Mouse (Mus musculus) kidney, postnatal 4 days (tissue): Measurements from ENCODE around the gene Tsfm.
"Not testable (repeated sequence)": the region's sequence is repeated elsewhere in the genome, so short reads cannot be mapped to it uniquely, and the experiment has no call there.

Experiments
- DNase-seq, 2 experiments: peaks; one replicate each; pipeline ENCODE4 v3.0.0; 2021; ENCODE audit warnings: mixed read lengths in 2 of 2

Gene Tsfm

GRCm38 (mm10) chr10:127030336-127031296 is at the start of gene Tsfm:
Tsfm (minus strand) TSS chr10:127030840.
- DNase-seq: peak; percentile 96 to 97

- peak; percentile 53 to 66 for DNase-seq
Measured at GRCm38 (mm10) chr10:127079665-127080391, 49.2 kb upstream of the Tsfm start.

- DNase-seq: peak; percentile 69 to 70
Measured at GRCm38 (mm10) chr10:127078677-127079575, 48.3 kb upstream of the Tsfm start.

DNA sequence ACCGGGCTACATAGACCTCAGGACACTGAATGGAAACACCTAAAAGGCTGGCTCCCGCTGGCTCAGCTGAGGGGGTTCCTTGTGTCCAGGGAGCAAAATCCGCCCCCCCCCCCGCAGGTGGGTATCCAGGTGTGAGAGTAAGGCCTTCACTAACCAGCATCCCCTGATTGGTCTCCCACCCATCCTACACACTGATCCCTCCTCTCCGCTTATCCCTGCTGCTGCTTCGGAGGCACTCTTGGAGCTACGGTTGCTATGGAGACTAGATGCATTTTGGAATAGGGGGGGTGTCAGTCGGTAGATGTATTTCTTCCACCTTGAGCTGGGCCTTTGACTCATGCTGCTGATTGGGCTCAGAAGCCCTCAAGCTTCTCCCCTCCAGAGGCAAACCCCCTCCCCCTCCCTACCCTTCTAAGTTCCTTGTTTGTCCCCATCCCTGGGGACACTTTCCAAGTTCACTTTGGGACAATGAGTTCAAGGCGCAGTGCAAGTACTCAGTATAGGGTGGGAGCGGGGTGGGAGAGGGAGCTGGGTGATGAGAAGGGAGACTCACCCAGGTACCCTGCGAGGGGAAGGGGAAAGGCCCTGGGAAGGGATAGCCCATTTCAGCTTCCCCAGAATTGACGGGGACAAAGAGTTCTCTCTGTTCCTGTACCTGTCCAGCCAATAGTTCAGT is 47.5 kb upstream of the Tsfm start:
- DNase-seq: no peak

GRCm38 (mm10) chr10:127077515-127077914 is 46.9 kb upstream of the Tsfm start:
- DNase-seq: no peak

GRCm38 (mm10) chr10:127076082-127076481 is 45.4 kb upstream of the Tsfm start:
- no peak for DNase-seq

GRCm38 (mm10) chr10:127075651-127076050 is 45.0 kb upstream of the Tsfm start:
- no peak for DNase-seq

GRCm38 (mm10) chr10:127075080-127075479 is 44.4 kb upstream of the Tsfm start, which contains the start of gene Agap2:
Agap2 (plus strand) TSS chr10:127075284.
- no peak for DNase-seq

DNA sequence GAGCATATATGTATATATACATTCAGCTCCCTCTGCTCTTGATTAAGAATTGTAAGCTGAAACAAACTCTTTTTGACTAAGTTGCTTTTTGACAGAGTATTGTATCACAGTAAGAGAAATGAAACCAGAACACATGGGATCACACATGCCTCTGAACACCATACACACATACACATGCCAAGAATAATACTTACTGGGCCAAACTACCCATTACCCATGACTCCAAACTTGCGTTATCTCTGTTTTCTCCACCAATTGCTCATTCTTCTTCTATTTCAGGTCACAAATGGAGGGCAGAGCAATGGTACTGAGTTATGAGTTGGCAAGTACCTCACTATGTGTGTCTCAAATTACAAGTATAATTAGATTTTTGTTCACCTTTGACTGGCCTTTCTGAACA is 43.3 kb upstream of the Tsfm start:
- no peak for DNase-seq

GRCm38 (mm10) chr10:127072969-127073368 is 42.3 kb upstream of the Tsfm start:
- DNase-seq: not testable (repeated sequence)

GRCm38 (mm10) chr10:127072270-127072669 is 41.6 kb upstream of the Tsfm start:
- not testable (repeated sequence) for DNase-seq

DNA sequence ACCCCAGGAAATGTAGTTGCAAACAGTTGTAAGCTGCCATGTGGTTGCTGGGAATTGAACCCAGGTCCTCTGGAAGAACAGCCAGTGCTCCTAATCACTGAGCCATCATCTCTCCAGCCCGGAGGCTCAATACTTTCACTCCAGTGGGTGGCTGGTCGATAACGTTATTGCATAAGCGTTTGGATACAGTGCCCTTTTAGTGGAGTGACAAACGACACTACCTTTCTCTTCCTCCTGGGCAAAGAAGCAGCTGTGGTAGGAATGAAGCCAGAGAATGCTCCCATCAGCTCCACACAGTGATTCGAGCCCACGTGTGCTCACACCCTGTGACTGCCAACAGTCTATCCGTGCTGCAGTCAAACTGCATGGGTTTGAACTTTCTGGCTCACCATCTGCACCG is 40.6 kb upstream of the Tsfm start:
- no peak for DNase-seq

DNA sequence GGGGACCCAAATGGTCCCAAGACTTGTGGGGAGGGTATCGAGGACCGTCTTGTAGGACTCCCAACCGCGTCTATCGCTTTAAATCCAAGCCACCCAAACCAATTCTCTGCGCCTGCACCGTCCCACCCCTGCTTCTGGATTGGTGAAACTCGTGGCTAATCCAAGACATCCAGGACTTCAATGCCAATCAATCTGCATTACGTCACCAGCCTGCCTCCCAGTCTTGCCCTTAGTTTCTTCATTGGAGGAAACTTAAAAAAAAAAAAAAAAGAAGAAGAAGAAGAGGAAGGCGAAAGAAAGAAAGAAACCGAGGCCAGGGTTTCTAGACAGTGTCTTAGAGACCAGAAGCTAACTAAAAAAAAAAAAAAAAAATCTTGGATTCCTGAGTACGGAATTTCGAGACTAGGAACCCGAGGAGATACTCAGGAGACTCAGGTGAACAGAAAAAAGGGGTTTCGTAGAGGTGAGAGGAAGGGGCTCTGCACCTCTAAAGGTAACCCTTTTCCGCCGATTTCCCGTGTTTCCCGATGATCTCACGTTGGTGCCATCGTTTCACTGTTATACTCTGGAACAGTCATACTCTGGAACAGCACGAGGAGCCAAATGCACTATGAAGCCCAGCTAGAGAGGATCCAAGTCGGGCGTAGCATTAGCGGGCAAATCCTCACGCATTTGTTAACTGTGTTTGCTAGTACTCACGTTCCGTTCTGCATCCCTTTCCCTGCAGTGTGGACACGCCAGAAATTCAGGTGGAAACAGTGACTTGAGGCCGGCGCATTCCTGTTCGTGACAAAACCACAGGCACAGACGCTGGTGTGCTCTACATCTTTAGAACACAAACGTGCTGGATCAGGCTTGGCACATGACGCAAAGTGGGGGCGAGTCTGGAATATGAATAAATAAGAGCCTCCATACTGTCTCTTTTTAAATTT is 39.8 kb upstream of the Tsfm start, which contains the start of gene Tspan31:
Tspan31 (minus strand) TSS at position 75 of the 932 bp plus-strand sequence.
- peak; percentile 88 to 93 for DNase-seq

DNA sequence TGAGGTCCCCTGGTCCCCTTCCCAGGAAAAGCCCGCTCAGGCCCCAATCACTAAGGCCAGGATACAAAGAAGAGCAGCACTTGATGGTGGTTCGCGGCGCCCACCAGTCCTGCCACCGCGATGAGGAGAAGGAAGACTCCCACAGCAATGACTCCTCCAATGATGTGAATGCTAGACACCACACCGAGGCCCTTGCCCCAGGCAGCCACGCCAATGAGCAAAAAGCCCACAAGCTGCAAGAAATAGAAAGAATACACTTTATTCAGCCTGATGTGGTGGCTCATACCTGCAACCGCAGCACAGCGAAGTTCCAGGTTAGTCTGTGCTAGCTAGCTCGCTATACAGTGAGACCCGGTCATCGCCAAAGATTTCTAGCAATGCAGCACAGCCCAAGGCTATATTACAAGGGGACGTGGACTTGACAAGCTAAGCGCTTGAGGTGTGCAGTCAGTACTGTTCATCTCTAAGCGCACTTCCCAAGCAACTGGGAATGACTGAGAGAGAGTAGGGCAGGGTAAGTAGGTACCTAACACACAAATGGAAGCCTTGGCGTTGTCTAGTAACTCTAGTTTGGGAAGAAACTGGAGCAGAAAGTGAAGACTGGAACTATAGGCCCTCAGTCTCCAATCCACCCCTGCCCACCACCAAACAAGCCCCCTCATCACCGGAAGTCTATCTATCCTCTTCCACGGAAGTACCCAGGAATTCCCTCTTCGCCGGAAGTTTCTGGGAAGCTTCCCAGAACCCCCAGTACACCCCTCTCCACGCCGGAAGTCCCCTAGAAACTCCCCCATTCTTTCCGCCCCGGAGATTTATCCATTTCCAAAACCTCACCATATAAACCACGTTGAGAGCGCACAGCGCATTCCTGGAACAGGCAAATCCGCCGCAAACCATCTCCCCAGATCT is 38.9 kb upstream of the Tsfm start:
- DNase-seq: no peak

DNA sequence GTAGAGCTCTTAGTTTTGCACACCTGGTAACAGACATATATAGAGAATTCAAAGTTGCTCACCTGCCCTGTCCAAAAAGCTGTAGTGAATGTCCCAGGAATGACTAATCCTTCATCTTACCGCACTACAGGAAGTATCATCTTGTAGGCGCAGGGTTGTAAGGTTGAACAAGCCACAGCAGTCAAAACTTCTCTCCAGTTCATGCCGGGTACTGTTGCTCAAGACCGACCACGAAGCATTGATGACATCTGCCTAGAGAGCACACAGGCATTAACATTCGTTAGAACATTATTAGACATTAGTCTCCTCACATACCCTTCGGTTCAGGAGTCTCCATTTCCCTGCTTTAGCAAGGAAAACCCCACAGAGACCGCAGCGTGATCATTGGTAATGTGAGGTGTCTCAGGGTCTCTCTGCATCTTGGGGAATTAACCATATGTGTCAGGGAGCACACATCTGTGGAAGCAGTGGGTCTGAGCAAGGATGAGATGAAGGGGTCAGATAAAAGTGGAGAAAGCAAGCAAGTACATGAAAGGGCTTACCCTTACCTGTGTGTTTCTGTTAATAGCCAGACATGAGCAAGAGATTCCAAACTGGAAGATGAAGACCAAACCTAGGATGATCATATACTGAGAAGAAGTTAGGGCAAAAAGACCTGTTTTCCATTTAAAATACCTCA is 37.9 kb upstream of the Tsfm start:
- DNase-seq: no peak

GRCm38 (mm10) chr10:127066519-127067018 is 35.9 kb upstream of the Tsfm start:
- DNase-seq: no peak

DNA sequence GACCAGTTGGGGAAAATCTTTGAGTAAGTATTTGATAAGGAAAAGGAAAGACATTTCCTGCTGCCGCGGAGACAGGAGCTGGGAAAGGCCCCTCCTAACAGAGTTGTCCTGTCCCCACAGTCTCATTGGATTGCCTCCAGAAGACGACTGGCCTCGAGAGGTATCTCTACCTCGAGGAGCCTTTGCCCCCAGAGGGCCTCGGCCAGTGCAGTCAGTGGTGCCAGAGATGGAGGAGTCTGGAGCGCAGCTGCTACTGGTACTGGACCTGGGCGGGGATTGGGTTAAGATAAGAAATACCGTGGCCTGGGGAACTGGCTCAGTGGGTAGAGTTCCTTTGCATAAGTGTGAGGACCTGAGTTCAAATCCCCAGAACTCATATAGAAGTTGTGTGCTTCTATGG is 35.3 kb upstream of the Tsfm start:
- no peak for DNase-seq

- no peak for DNase-seq
Measured at GRCm38 (mm10) chr10:127063913-127064870, 33.6 kb upstream of the Tsfm start.
